ENCODE assay signal across 25 mouse cellular contexts in genomic region chr1:132483759-132484158, GRCm38 (mm10). TPM values are rescaled to one million over a fixed set of nuclear protein-coding genes. Genes with fewer than 3 reads are reported as not detected.
"Had no signal": no experiment of that assay in that cellular context is flagged by ENCODE, and none has a peak within 500 bp of the region (broad histone marks: within the 10 kb centered on the region; RNA-seq: fewer than 3 reads in every experiment).

No protein-coding gene starts in this region.

- H3K4me3 ChIP-seq: gastrocnemius, adult 2 months; heart, adult 2 months; heart, embryonic 10.5 days; heart, embryonic 12.5 days; hindbrain, embryonic 10.5 days; hindbrain, embryonic 12.5 days; intestine, embryonic 15.5 days; layer of hippocampus, adult 2 months; left cerebral cortex, adult 2 months; limb, embryonic 10.5 days; limb, embryonic 12.5 days had no signal

- H3K9me3 ChIP-seq: heart, embryonic 10.5 days; heart, embryonic 12.5 days; hindbrain, embryonic 10.5 days; hindbrain, embryonic 12.5 days; intestine, embryonic 15.5 days; limb, embryonic 10.5 days; limb, embryonic 12.5 days had no signal

- H3K4me1 ChIP-seq: heart, embryonic 10.5 days; intestine, embryonic 15.5 days; limb, embryonic 10.5 days had no signal

- H3K27me3 ChIP-seq: heart, embryonic 12.5 days; hindbrain, embryonic 12.5 days; intestine, embryonic 15.5 days; limb, embryonic 12.5 days had no signal

- DNase-seq: gastrocnemius, adult 2 months; gastrocnemius, postnatal 10 days; gastrocnemius, postnatal 25 days; heart, adult 2 months; heart, postnatal 10 days; heart, postnatal 4 days; kidney, adult 18-20 months; kidney, adult 8-10 months; kidney, postnatal 10 days; kidney, postnatal 25 days; kidney, postnatal 4 days; liver had no signal

- ATAC-seq: hindbrain, embryonic 16.5 days; inflammation-experienced regulatory T-cells, adult 6 months; intestine, embryonic 15.5 days; intestine, postnatal 0 days had no signal

- H3K4me2 ChIP-seq: heart, embryonic 12.5 days; hindbrain, embryonic 12.5 days; hindbrain, embryonic 14.5 days; intestine, embryonic 15.5 days; limb, embryonic 12.5 days had no signal

- H3K9ac ChIP-seq: heart, embryonic 12.5 days; hindbrain, embryonic 12.5 days; hindbrain, embryonic 14.5 days; intestine, embryonic 15.5 days; limb, embryonic 12.5 days had no signal

- H3K27ac ChIP-seq: gastrocnemius, adult 2 months; heart, adult 2 months; heart, embryonic 10.5 days; hindbrain, embryonic 10.5 days; hindbrain, embryonic 12.5 days; hindbrain, embryonic 14.5 days; intestine, embryonic 15.5 days; layer of hippocampus, adult 2 months; left cerebral cortex, adult 2 months; limb, embryonic 10.5 days; limb, embryonic 12.5 days had no signal

RNA-seq across cellular contexts. Expression of gene Cntn2, which starts 59.3 kb away (rescaled TPM):
- polyA plus RNA-seq: inflammation-experienced regulatory T-cells, adult 6 months had no signal
